Mouse (Mus musculus) left cerebral cortex, postnatal 36 days (tissue): ENCODE results near the gene Cemip. TPM values are rescaled to one million over a fixed set of nuclear protein-coding genes. Genes with fewer than 3 reads are reported as not detected.

Source experiments
- DNase-seq, 2 experiments: peaks; one replicate each; pipeline ENCODE4 v3.0.0; 2021 to 2022; ENCODE audit warnings: low spot score in 2 of 2, mixed read lengths in 1 of 2
- intact Hi-C: fragments of 180-260 bp; cut with DNase I; formaldehyde crosslinking; loops from one replicate; pipeline ENCODE4 v1.15.1; 2025
- total RNA-seq, 2 experiments: library from RNA; stranded (reverse); gene quantifications; 2 replicates each; pipeline ENCODE4 v1.2.3; 2021

The Cemip gene
- total RNA-seq, 2 experiments from 2014 or later: 14.5 to 18.7 TPM

GRCm38 (mm10) chr7:83982566-83982965 lies 103.7 kb downstream of the Cemip start:
- DNase-seq: no peak
- intact Hi-C loops: no loop called here

- intact Hi-C loops: no loop called here
- DNase-seq: no peak
These were observed 107.3 kb downstream of the Cemip start for GRCm38 (mm10) chr7:83978945-83979536.

GRCm38 (mm10) chr7:83978410-83978809 lies 107.9 kb downstream of the Cemip start:
- intact Hi-C loops: no loop called here
- no peak for DNase-seq

GRCm38 (mm10) chr7:83976413-83976958 lies 109.8 kb downstream of the Cemip start:
- no peak for DNase-seq
- intact Hi-C loops: no loop called here

GRCm38 (mm10) chr7:83975283-83975682 lies 111.0 kb downstream of the Cemip start:
- no peak for DNase-seq
- intact Hi-C loops: no loop called here

- intact Hi-C loops: no loop called here
These were observed 113.8 kb downstream of the Cemip start for GRCm38 (mm10) chr7:83972485-83972884.

GRCm38 (mm10) chr7:83966047-83966818 lies 120.1 kb downstream of the Cemip start:
- DNase-seq: no peak
- intact Hi-C loops: no loop called here

More at GRCm38 (mm10) chr7:83972485-83972884, 113.8 kb downstream of the Cemip start:
- no peak for DNase-seq

GRCm38 (mm10) chr7:83965181-83965580 lies 121.1 kb downstream of the Cemip start:
- no peak for DNase-seq
- intact Hi-C loops: no loop called here

- intact Hi-C loops: no loop called here
- DNase-seq: no peak
These were observed 133.8 kb downstream of the Cemip start for GRCm38 (mm10) chr7:83952511-83952910.

GRCm38 (mm10) chr7:83951327-83951726 lies 135.0 kb downstream of the Cemip start:
- intact Hi-C loops: no loop called here
- DNase-seq: no peak

- intact Hi-C loops: no loop called here
- no peak for DNase-seq
These were observed 136.6 kb downstream of the Cemip start for GRCm38 (mm10) chr7:83949662-83950061.

GRCm38 (mm10) chr7:83948743-83949142 lies 137.6 kb downstream of the Cemip start:
- no peak for DNase-seq
- intact Hi-C loops: no loop called here

- peak; percentile 48 to 68 for DNase-seq
These were observed 144.6 kb downstream of the Cemip start for GRCm38 (mm10) chr7:83941701-83942101.

GRCm38 (mm10) chr7:83940136-83940535 lies 146.2 kb downstream of the Cemip start:
- DNase-seq: no peak
- intact Hi-C loops: no loop called here

More at GRCm38 (mm10) chr7:83941701-83942101, 144.6 kb downstream of the Cemip start:
- intact Hi-C loops: no loop called here

GRCm38 (mm10) chr7:83939017-83939721 lies 147.1 kb downstream of the Cemip start:
- intact Hi-C loops: no loop called here
- DNase-seq: no peak

- intact Hi-C loops: no loop called here
- no peak for DNase-seq
These were observed 164.7 kb downstream of the Cemip start for GRCm38 (mm10) chr7:83921637-83922036.

GRCm38 (mm10) chr7:83920241-83920640 lies 166.1 kb downstream of the Cemip start:
- DNase-seq: no peak
- intact Hi-C loops: no loop called here

- intact Hi-C loops: loop anchor here (5.0 kb wide), 3 partner anchors 173 to 443 kb away; partner anchors contain the start of gene Cemip
These were observed 171.7 kb downstream of the Cemip start for GRCm38 (mm10) chr7:83914566-83914965.

GRCm38 (mm10) chr7:83913995-83914394 lies 172.3 kb downstream of the Cemip start:
- DNase-seq: no peak
- intact Hi-C loops: loop anchor here (1.0 to 5.0 kb wide), 4 partner anchors 12 to 443 kb away; partner anchors contain the start of gene Cemip

More at GRCm38 (mm10) chr7:83914566-83914965, 171.7 kb downstream of the Cemip start:
- DNase-seq: peak; percentile 79 to 82

- intact Hi-C loops: loop anchor here (1.0 to 5.0 kb wide), 4 partner anchors 11 to 444 kb away; partner anchors contain the start of gene Cemip
- no peak for DNase-seq
These were observed 172.8 kb downstream of the Cemip start for GRCm38 (mm10) chr7:83913405-83913932.
